Mouse (Mus musculus) cerebral cortex, adult 2 months (tissue): ENCODE measurements around the gene D10Jhu81e.

ENCODE experiments used
- WGBS: fragments of 180-500 bp; shearing (Covaris S2); methylation state at CpG from one replicate; pipeline ENCODE4 v1.1.7; 2018; 5-methylcytosine and 5-hydroxymethylcytosine counted together

Gene D10Jhu81e

DNA sequence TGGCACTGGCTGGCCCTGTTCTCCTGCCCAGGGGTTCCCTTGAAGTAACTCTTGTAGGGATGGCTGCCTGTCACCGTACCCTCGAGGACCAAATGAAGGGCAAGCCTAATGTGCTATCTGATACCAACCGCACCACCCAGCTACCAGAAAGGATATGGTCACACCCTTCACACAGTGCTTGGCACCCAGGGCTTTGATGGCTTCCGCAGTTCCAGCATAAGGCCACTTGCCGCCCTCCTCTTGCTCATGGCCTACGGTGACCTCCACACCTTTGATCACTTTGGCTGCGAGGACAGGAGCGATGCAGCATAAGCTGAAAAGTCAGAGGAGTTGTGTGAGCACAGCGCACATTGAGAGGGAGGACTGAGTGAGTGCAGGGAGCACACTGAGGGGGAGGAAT is 6.3 kb downstream of the D10Jhu81e start:
- WGBS = 93% methylated on average over 9 of the region's 9 CpGs

DNA sequence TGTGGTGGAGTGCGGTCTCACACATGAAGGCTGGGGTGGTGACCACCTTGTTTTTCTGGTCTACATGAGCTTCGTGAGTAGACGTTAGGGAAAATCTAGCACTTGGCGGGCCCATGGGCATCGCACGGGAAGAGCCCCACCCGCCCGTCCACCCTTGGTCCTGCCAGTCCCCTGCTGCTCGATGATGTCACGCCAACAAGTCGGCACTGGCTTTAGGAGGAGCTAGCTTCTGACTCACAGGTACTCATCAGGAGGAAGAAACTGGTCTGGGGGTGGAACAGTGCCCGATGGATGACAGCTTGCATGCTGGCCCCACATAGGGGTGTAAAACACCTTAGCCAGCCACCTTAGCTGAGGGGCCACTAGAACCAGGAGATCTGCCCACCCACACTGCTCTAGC is 6.9 kb downstream of the D10Jhu81e start:
- WGBS = 91% methylated on average over 12 of the region's 12 CpGs

DNA sequence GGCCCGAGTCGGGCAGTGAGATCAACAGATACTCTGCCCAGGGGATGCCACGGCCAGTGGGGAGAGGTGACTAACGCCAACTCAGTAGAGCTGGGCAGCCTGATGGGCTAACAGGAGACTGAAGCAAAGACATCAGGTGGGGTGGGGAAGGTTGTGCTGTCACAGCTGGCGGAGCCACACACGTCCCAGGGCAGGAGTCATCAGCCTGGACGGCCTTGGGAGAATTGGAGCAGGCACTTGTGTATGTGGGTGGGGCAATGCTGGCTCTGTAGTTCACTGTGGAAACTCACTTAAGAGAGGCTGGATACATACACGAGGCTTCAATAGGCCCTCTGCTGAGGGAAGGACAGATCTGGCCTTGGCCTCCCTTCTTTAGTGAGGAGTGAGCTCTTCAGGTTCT is 8.5 kb downstream of the D10Jhu81e start:
- WGBS = 80% methylated on average over 8 of the region's 8 CpGs

DNA sequence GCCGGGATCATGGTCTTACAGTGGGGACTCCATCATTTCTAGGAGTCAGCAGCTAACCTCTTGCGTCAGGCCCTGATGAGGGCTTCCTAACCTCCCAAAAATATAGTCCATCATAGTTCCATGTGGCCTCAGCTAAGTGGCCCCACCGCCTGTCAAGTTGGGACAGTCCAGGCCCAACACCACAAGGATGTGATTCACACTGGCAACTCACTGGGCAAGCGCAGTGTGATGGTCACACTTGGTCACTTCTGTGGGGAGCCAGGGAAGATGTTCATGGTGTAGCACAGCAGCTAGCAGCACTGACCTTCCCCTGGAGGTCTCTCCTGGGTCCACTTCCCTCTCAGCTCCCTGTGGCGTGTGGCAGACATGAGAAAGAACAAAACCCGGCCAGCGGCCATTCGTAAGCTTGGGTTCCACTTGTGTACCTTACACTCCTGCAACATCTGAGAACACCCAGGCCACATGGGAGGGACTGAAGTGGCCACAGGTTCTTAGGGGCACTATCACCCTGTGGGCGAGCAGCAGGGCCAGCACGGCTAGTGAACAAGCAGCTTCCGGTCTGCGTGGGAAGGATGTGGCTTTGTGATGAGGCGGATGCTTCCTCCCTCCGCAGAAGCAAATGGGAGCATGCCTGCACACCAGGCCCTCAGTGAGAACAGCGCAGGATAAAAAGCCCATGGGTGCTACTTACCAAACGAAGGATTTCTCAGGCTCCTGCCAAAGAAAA is 9.1 kb downstream of the D10Jhu81e start:
- WGBS = 76% methylated on average over 16 of the region's 16 CpGs

DNA sequence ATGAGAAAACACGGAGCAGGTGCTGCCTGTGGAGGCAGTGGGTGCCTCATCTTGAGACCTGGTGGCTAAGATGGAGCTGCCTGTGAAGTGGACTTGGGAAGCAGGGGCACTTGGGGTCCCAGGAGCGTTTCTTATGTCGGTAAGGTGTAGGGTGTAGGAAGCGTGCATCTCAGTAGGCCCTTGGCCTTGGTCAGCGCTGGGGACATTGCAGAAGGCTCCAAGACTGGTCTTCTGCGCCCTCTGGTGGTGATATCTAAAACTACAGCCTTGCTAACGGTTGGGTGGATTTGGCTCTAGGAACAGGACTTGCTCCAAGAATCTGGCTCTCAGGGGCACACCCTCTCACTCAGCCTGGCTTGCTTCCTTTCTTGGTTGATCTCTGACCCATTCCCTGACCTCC is 9.7 kb downstream of the D10Jhu81e start:
- 3% methylated on average over 7 of the region's 7 CpGs for WGBS

DNA sequence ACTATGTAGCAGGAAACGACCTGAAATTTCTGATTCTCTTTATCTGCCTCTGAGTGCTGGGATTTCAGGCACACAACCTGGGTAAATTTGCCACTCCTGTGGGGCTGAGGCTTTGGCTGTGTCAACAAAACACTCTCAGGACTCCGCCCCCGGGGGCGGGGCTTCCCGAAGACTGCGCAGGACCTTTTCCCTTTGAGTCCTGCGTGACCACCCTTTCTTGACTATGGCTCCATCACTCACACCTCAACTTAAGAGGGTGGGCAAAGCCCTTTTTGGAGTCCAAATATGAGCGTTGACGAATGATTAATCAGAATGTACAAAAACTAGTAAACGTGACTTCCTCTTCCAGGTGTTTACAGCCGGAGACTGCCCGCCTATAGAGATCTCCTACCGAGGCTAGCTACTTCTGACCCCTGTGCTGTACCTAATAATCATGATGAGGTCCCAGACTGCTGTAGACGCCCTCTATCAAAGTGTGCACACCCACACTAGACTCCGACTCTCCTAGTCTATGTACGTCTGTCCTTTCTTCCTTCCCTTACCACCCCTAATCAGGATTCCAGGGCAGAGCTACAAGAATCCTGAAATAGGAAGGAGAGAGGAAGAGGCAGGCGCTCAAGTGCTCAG is 10.2 kb downstream of the D10Jhu81e start:
- WGBS = 8% methylated on average over 17 of the region's 17 CpGs

DNA sequence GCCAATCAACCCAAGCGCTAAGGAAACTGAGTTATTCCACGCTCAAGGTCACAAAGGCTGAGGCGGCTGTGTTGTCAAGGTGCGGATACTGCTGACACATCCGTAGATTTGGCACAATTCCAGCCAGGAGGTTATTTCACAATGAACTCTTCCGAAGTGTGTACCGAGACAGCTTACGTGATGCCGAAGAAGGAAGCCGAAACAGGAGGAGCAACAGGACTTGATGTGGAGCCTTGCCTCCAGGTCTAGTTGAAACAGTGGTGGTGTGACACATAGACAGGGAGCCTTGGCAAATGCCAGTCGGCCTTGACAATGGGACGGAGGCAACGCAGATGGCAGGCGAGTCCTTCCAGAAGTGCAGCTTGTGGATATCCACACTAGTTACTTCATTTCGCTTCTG is 11.5 kb downstream of the D10Jhu81e start:
- WGBS = 75% methylated on average over 15 of the region's 15 CpGs

DNA sequence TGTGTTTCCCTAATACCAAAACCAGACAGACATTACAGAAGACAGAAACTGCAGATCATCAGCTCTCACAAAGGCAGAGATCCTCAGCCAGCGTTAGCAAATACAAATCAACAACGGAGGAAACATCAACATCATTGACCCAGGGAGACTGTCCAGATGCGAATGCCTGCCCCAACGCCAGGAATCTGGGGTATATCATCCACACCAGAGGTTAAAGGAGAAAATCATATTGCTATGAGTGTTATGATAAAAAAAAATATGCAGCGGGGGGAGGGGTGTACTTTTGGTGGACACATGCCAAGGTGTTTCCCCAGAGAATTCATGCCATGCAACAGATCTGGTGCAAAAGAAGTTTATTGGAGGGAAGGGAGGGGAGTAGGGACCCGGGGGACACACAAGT is 12.7 kb downstream of the D10Jhu81e start:
- WGBS = 76% methylated on average over 6 of the region's 6 CpGs

DNA sequence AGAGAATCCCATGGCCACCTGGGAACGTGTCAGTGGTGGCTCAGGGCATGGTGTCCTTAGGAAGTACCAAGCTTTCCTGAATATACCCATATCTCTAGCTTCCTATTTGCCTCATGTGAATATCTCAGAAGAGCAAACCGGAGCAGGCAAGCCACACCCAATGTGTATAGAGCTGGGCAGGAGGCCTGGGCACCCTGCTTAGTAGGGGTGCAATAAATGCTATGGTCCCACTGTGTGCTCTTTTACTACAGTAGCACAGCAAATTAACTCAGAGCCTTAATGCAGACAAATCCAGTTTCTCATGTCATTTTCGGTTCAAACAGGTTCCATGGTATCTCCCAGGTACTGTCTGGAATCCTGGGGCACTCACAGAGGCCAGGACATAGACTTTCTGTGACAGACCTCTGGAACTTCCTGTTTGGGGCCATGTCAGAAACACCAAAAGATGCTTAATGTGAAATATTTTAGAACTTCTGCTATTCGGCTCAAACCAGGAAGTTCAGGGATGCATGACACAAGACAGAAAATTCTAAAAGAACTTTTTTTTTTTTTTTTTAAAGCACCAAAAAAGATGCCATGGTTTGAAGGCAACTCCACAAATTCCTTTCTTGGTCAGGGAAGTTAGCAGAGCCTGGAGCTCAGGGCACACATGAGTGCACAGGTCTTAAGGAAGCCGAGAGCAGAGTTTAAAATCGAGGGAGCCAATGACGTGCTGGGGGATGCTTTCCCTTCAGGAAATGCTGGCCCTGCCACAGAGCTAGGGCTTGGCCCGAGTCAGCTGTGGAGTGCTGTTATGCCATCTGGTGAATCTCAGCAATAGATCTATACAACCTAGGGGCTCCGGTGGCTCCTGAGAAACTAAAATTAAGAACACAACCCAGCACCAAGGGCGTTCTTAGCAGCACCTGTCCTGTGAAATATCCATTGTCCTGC is 20.5 kb downstream of the D10Jhu81e start:
- WGBS = 75% methylated on average over 10 of the region's 10 CpGs

DNA sequence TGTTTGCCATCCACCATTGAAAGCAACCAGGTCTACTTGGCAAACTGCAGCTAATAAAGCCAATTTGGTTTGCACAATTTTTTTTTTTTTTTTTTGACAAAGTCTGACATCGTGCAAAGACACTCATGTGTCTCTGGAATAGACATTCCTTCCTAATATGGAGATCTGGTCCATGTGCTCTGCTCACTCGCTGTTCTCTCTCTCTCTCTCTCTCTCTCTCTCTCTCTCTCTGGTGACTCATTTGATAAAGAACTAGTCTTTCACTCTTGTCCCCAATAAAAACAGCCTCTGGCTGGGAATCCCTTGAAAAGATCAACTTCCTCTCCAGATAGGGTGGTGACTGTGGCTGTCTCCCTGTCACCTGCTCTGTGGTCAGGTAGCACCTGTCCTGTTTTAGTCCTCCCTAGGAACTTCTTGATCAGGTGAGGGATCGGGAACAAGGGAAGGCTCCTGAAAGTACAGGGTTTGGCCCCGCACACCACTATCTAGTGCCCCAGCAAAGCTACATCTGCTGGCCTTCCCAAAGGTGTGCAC is 21.6 kb downstream of the D10Jhu81e start:
- WGBS = 73% methylated on average over 4 of the region's 4 CpGs

DNA sequence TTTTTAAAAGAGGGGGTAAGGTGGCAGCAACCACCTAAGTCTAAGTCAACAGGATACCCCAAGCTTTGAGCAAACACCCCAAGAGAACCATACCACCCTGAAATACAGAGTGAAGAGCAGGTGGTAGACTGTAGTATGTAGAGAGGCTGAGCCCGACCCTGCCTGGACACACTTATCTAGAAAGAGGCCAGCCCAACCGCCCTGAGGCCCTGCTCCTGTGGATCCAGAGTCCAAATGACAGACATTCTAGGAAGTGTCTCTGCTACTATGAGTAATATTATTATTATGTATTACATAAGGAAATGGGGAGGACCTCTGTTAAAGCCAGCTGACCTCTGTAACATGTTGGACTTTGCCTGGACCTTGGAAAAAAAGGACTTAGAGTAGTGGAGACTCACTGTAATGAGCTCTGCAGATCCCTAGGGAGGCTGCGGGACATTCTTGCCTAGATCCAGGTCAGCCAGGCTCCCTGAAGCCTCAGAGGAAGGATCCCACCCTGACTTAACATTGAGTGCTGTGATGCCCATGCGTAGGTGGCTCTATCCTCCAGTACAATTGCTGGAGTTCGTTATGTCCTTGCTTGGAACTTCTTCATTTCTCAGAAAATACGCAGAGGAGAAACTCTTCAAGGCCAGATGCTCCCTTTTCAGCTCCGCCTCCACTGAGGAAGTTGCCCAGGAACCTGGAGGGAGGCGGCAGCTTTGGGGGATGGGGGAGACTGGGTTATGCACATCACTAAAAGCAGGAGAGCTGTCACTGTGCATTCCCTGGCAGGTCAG is 25.7 kb downstream of the D10Jhu81e start:
- WGBS = 53% methylated on average over 8 of the region's 8 CpGs

DNA sequence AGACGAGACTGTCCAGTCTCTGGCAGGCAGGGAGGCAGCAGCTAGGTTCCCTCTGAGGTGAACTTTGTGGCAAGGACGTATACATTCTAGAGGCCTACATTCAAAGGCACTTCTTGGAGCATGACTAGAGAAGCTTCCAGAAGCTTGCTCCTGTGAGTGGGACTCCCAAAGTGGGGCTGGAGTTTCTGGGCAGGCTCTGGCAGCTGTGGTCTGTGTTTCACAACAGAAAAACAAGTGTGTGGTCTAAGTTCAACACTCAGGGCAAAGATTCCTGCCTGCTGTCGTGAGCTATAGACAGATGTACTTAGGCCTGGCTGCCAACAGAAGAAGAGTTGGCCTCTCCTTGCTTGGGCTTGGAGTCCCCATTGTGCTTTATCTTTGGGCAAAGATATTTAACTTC is 28.7 kb downstream of the D10Jhu81e start:
- 90% methylated on average over 3 of the region's 3 CpGs for WGBS

DNA sequence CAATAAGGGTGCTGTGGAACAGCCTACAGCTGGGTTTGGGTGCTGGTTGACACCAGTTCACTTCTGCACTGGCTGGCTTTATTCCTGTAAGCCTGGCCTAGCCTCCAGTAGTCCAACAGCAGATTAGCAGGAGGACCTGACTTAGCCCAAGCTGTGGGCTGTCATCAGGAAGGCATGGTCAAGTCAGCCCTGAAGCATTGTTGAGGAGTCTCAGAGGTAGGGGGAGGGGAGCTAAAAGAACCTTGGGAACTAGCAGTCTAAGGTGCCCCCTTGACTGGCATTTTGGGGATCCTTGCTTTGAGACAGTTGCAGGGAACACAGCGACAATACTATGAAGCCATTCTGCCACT is 29.4 kb downstream of the D10Jhu81e start:
- 93% methylated on average over 1 of the region's 1 CpGs for WGBS

DNA sequence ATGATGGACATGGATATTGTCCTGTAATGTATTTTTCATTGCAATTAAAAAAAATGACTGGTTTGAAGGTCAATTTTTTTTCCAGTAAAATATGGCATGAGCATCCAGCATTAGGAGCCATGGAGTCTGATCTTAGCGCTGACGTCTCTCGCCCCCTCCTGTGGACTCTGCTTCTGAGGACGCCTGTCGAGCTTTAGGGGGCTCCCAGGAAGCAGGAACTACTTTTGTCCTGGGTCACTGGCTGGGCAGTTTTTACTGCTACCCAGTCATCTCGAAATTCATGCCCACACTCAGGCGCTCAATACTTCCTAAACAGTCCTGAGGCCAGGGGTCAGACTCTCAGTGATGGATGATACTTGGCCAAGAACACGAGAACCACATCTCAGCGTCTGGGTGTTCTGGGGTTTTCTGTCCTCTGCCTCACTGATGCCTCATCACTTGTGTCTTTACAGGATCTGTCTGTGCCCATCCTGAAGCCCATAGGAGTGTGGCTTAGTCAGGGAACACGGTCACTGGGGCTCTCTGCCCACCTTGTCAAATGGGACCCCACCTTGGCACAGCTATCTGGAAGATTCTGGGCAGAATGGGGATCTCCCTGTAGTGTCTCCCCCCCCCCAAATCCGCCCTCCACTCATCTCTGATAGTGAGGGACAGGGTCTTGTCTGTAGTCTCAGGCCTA is 29.9 kb downstream of the D10Jhu81e start:
- WGBS = 85% methylated on average over 11 of the region's 11 CpGs

DNA sequence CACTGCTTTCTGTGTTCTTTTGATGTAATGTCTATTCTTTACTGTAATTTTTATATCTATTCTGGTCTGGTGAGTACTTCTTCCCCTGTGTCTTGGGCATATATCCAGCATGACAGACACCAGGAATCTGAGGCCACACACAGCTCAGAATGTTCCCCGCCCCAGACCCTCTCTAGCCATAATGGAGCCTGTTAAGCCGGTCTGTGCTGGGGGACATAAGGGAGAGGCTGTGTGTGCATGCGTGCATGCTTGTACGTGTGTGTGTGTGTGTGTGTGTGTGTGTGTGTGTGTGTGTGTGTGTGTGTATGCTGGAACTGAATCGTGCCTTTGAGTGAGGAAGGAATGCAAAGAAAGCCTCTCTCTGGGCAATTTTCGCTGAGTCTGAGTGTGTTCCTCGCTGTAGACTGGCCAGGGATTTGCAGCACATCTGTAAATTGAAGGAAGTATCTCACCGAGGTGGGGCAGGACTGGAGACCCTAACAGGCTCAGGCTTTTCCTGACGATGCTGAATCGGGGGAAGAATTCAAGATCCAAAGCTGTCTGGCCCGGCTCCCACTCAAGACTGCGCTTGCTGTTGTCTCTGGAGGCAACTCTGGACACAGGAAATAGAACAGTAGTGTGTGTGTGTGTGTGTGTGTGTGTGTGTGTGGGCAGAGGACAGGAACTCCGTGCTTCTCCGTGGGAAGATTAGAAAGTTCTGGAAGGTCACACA is 30.6 kb downstream of the D10Jhu81e start:
- WGBS = 21% methylated on average over 14 of the region's 14 CpGs

DNA sequence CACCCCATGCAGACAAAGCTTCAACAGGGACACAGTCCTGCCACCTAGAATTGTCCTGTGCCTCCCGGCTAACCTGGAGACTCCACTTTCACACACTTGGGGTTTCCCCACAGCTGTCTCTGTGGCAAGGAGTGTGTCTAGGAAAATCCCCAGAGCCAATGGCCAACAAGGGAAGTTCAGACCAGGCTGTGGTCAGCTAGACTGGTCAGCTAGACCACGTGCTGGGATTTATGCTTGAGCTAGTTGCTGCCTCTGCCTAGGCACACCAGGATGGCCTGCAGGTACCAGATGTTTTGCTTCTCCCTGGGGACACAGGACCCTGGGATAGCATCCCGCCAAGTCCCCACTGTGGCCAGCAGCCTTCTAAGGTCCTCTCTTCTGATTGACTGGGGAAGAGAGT is 32.4 kb downstream of the D10Jhu81e start:
- 87% methylated on average over 3 of the region's 3 CpGs for WGBS

DNA sequence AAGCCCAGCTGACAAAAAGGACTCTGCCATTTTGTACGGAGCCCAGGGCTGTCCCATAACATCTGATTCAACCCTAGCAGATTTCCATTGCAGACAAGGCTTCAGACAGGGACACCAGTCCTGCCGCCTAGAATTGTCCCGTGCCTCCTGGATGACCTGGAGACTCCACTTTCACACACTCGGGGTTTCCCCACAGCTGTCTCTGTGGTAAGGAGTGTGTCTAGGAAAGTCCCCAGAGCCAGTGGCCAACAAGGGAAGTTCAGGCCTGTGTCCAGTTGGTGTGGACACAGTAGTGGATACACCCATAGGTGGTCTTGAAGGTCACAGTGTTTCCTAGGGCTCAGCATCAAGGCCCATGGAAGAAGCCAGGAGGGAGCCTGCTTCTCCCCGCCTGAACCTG is 33.6 kb downstream of the D10Jhu81e start:
- 87% methylated on average over 5 of the region's 5 CpGs for WGBS

DNA sequence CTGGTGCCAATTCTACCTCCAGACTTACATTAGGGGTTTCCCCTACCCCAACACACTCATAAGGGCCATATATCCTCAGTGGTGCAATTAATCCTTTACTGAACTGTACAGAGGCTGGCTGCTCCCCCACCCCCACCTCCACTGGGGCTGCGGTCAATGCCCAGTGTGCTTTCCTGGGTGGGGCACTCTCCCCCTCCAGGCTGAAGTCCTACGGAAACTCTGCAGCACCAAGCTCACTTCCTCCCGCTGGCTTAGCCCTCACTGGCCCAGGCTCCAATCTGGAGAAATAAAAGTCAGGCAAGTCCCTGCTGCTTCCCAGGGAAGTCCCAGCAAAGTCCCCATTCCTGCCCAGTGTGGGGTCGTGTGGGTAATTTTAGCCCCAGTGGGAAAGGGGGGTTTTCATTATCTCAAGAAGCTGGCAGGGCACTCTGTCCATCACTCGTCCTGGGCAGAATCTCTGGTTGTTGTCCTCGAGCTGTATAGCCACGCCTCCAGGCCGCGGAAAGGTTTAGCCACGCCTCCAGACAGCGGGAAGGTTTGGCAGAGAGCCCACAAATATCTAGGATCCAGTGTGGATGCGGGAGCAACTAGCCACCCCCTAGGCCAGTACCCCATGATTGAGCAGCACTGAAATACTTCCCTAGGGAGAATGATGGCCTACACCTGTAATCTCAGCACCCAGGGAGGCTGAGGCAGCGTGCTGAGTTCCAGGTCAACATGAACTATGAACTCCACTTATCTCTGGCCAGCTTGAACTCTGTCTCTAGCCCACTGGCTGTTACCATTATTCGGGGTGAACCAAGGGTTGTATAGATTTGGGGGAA is 34.4 kb downstream of the D10Jhu81e start:
- WGBS = 32% methylated on average over 14 of the region's 14 CpGs

DNA sequence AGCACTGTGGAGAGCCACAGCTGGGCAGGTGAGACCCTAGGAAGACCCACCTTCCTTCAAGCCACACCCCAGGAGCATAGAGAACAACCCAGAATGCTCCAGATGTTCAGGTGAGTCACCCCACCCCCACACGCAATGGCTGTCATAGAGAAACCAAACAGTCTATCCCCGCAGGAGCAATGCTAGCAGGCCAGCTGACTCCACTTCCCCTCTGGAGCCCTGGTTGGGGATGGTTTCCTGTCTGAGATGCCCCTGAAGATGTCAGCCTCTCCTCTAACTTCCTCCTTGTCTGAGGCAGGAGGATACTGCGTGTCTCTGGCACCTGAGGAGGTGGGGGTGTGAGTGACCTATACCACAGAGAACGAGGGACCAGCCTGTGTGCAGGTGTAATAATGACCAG is 35.2 kb downstream of the D10Jhu81e start:
- 83% methylated on average over 4 of the region's 4 CpGs for WGBS

DNA sequence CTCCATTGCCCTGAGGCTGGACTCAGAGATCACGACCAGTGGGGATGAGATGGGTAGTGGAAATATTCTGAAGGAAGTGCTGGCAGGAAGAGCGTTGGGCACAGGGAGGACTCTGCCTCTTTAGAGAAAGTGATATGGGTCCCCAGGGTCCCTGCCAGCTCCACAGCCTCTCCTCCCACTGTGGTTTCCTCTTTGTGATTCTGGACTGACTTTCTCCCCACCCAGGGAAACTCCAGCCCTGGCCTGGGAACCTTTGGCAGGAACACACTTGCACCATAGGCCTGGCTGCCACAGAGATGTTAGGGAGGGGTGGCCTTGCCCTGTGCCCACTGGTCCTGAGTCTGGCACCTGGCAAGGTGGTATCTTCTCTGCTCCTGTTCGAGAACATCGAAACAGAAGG is 39.6 kb downstream of the D10Jhu81e start:
- WGBS = 83% methylated on average over 4 of the region's 4 CpGs
